Mouse (Mus musculus): ENCODE data around the gene Cryba1.

- no peak for TF ChIP-seq CTCF (IDR thresholded peaks at IDR 0.05; ENCODE audit: low read depth, low read length)
- TF ChIP-seq POLR2A (IDR thresholded peaks at IDR 0.05; ENCODE audit: extremely low read depth, insufficient read depth, low read length), result no peak
Measured at GRCm38 (mm10) chr11:77748996-77749395, 23.9 kb upstream of the Cryba1 start.
